Mouse (Mus musculus) hindbrain, embryonic 10.5 days (tissue): ENCODE data around the gene Scn5a. TPM values are rescaled to one million over a fixed set of nuclear protein-coding genes. Genes with fewer than 3 reads are reported as not detected.

Experiments
- DNase-seq: peaks from one replicate; pipeline ENCODE4 v3.0.0-alpha.2; 2017; ENCODE audit warnings: low spot score
- H3K27ac ChIP-seq: fragments of 300-500 bp; sonication (generic); 2 replicates; pipeline ENCODE4 v1.5.1; 2016; ENCODE audit warnings: mild to moderate bottlenecking, moderate library complexity
- H3K27me3 ChIP-seq: fragments of 300-500 bp; sonication (generic); 2 replicates; pipeline ENCODE4 v1.6.1; 2016; ENCODE audit warnings: mild to moderate bottlenecking; ENCODE audit not compliant: poor library complexity, insufficient read depth, severe bottlenecking
- H3K36me3 ChIP-seq: fragments of 300-500 bp; sonication (generic); 2 replicates; pipeline ENCODE4 v1.6.1; 2016; ENCODE audit warnings: mild to moderate bottlenecking, moderate library complexity
- H3K4me1 ChIP-seq: fragments of 300-500 bp; sonication (generic); replicated peaks from 2 replicates; pipeline ENCODE4 v1.6.1; 2016; ENCODE audit warnings: mild to moderate bottlenecking
- H3K4me3 ChIP-seq: fragments of 300-500 bp; sonication (generic); 2 replicates; pipeline ENCODE4 v1.5.1; 2016; ENCODE audit warnings: mild to moderate bottlenecking, moderate library complexity
- H3K9me3 ChIP-seq: fragments of 300-500 bp; sonication (generic); 2 replicates; pipeline ENCODE4 v1.6.1; 2016; ENCODE audit warnings: mild to moderate bottlenecking, moderate library complexity
- WGBS: fragments of 180-500 bp; shearing (Covaris S2); methylation state at CpG from one replicate; pipeline ENCODE4 v1.1.7; 2016; 5-methylcytosine and 5-hydroxymethylcytosine counted together
- polyA plus RNA-seq: library from polyadenylated mRNA; unstranded; fragments of >200 nt; fragmentation: Nextera tagmentation; extraction: Ambion mirVana; gene quantifications from 2 replicates; pipeline ENCODE4 v1.2.1, GENCODE M21; 2016

The Scn5a gene
- polyA plus RNA-seq, 1 experiment from 2014 or later, result 0.55 TPM

DNA sequence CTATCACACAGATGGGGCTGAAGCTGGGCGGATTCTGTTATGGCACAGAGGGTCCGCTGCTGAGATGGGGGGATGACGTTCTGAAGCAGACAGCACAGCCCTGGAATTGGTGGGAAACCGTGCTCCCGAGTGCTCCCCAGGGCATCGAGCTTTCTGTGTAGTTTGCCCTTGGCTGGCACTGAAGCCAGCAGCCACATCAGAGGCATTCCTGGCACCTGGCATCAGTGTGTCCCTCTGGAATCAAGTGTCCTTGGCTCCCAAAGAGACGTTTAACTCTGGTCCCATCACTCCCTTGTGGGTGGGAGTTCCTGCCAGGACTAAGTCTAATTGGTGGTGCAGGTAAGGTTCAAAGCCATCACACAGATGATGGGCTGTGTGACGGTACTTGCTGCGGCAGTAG, 82.5 kb downstream of the Scn5a start:
- DNase-seq, result no peak
- Histone ChIP-seq H3K36me3 (no peaks in the 10 kb centered on the region), H3K27me3 (no peaks in the 10 kb centered on the region), H3K27ac (no peak overlapping the region), H3K4me3 (no peak overlapping the region), H3K9me3 (no peaks in the 10 kb centered on the region), H3K4me1 (no peaks in the 10 kb centered on the region; the same call in 1 of the 2 replicates)
- 90% methylated on average over 9 of the region's 9 CpGs for WGBS

DNA sequence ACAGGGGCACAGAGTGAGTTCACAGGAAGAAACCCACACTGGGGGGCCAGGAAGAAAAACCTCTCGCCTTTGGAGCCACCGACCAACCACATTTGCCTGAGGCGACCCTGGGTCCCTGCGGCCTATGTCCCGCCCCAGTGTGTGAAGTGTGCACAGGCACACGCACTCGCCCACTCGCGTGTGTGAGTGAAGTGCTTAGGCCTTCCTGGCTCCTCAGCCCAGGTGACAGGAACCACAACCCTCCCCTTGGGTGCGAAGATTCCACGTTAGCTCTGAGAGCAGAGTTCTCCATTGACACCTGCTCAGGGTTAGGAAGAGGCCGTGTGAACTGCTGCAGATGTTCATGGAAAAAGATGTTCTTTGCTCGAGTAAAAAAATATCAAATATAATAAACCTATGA, 93.9 kb downstream of the Scn5a start:
- no peak for DNase-seq
- no peaks in the 10 kb centered on the region for H3K36me3 ChIP-seq
- no peak overlapping the region for H3K4me3 ChIP-seq
- 92% methylated on average over 13 of the region's 13 CpGs for WGBS
- no peaks in the 10 kb centered on the region for H3K9me3 ChIP-seq
- 0 out of 2 replicates have a peak, but pooled peaks cover 3% of the 10 kb centered on the region for H3K27me3 ChIP-seq
- H3K4me1 ChIP-seq, result peaks cover 16% of the 10 kb centered on the region
- no peak overlapping the region for H3K27ac ChIP-seq

DNA sequence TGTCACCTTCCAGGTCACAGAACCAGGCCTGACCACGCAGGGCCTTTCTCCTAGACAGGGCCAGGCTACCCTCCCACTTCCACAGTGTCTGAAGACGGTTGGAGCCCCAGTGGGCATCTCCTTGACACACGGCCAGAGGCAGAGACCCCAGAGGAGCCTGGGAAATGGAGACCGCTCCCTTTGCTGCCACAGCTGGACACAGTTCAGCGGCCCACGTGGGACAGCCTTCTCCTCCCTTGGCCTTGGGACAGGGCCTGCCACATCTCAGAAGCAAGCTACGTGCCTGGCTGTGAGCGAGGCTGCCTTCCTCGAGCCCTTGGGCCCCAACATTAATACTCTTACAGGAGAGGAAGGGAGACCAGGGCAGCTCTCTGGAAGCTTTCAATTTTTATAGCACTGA, 94.4 kb downstream of the Scn5a start:
- Histone ChIP-seq H3K4me1 (peaks cover 18% of the 10 kb centered on the region), H3K36me3 (no peaks in the 10 kb centered on the region), H3K4me3 (no peak overlapping the region), H3K27me3 (0 out of 2 replicates have a peak, but pooled peaks cover 3% of the 10 kb centered on the region), H3K9me3 (no peaks in the 10 kb centered on the region), H3K27ac (peak overlapping the region; percentile 8; the same call in 1 of the 2 replicates)
- DNase-seq, result no peak
- WGBS, result 66% methylated on average over 9 of the region's 9 CpGs

DNA sequence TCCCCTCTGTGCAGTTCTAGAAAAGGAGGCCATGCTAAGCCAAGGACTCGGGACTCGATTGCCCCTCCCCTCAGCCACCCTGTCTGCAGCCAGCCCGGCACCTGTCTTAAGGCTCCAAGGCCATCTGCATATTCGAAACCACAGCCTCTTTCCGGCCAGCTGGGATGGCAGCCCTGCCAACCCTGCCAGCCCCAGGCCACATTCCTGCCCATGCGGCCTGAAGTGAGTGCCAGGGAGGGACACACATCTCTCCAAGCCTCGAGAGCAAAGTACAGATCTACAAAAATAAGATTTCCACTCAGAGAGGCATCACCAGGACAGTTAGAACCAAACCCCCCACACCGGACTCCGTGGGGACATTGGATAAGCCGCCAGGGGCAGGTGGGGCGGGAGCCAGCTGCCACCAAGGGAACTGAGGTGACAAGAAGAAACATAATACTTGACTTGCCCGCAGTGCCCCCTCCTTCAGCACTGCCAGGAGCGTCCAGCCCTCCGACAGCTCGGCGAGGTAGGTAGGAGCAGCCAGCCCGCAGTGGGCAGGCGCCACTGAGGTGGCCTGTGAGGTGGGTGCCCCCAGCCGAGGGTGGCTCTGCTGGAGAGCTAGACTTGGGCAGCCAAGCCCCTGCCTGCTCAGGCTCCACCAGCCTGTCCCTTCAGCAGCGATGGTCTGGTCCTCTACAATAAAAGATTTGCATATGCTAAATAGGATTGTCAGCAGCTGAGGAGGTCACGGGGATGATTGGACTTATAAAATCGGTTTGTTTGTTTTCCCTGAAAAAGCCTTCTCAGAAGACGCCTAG, 95.1 kb downstream of the Scn5a start:
- 56% methylated on average over 23 of the region's 23 CpGs for WGBS
- Histone ChIP-seq H3K36me3 (no peaks in the 10 kb centered on the region), H3K9me3 (no peaks in the 10 kb centered on the region), H3K27ac (0 out of 2 replicates have a peak overlapping the region, but pooled peaks have one; percentile 8), H3K4me1 (peaks cover 25% of the 10 kb centered on the region), H3K4me3 (no peak overlapping the region), H3K27me3 (0 out of 2 replicates have a peak, but pooled peaks cover 3% of the 10 kb centered on the region)
- DNase-seq, result no peak

GRCm38 (mm10) chr9:119481612-119482011, 97.2 kb downstream of the Scn5a start:
- Histone ChIP-seq H3K27me3 (peaks cover 6% of the 10 kb centered on the region; the same call in 1 of the 2 replicates), H3K4me3 (no peak overlapping the region), H3K36me3 (no peaks in the 10 kb centered on the region), H3K9me3 (no peaks in the 10 kb centered on the region), H3K4me1 (peaks cover 39% of the 10 kb centered on the region), H3K27ac (no peak overlapping the region)
- 83% methylated on average over 4 of the region's 4 CpGs for WGBS
- no peak for DNase-seq

DNA sequence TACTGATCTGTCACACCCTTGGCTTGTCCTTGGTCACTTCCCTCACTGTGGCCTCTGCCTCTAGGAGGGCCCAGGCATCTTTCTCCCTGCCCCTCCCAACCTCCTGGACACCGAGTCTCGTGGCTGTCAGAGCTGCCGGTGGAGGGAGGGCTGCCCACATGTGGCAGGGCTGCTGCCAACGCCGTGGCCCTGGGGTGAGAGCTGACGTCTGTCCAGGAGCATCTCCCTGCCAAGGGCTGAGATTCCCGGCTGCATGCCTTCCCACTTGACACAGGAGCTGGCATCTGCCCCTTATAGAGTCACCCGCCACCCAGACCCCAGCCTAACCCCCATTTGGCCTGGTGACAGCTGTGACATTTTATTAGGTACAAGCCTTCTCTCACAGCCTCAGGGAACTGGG, 99.5 kb downstream of the Scn5a start:
- no peak for DNase-seq
- no peaks in the 10 kb centered on the region for H3K9me3 ChIP-seq
- WGBS, result 74% methylated on average over 8 of the region's 8 CpGs

GRCm38 (mm10) chr9:119478345-119478744, 100.5 kb downstream of the Scn5a start:
- Histone ChIP-seq H3K36me3 (no peaks in the 10 kb centered on the region), H3K27ac (no peak overlapping the region), H3K4me3 (no peak overlapping the region), H3K27me3 (peaks cover 5% of the 10 kb centered on the region; the same call in 1 of the 2 replicates), H3K9me3 (no peaks in the 10 kb centered on the region), H3K4me1 (peaks cover 48% of the 10 kb centered on the region)
- 86% methylated on average over 11 of the region's 11 CpGs for WGBS
- DNase-seq, result no peak

More for the DNA sequence above, 99.5 kb downstream of the Scn5a start:
- Histone ChIP-seq H3K4me1 (peaks cover 50% of the 10 kb centered on the region), H3K27ac (0 out of 2 replicates have a peak overlapping the region, but pooled peaks have one; percentile 12), H3K4me3 (no peak overlapping the region), H3K27me3 (peaks cover 5% of the 10 kb centered on the region; the same call in 1 of the 2 replicates), H3K36me3 (no peaks in the 10 kb centered on the region)

- Histone ChIP-seq H3K36me3 (no peaks in the 10 kb centered on the region), H3K27me3 (peaks cover 5% of the 10 kb centered on the region; the same call in 1 of the 2 replicates), H3K27ac (no peak overlapping the region), H3K4me1 (peaks cover 49% of the 10 kb centered on the region), H3K4me3 (no peak overlapping the region), H3K9me3 (no peaks in the 10 kb centered on the region)
- 68% methylated on average over 6 of the region's 6 CpGs for WGBS
- DNase-seq, result no peak
Observed at GRCm38 (mm10) chr9:119477754-119478153, 101.1 kb downstream of the Scn5a start.

- no peak overlapping the region for H3K4me3 ChIP-seq
- 56% methylated on average over 15 of the region's 15 CpGs for WGBS
- peaks cover 8% of the 10 kb centered on the region for H3K36me3 ChIP-seq
- H3K4me1 ChIP-seq, result peaks cover 53% of the 10 kb centered on the region
- no peaks in the 10 kb centered on the region for H3K9me3 ChIP-seq
- H3K27ac ChIP-seq, result peak overlapping the region; percentile 45; the same call in 1 of the 2 replicates
- DNase-seq, result peak; percentile 24
- H3K27me3 ChIP-seq, result peaks cover 5% of the 10 kb centered on the region; the same call in 1 of the 2 replicates
Observed at GRCm38 (mm10) chr9:119474717-119475611, 103.9 kb downstream of the Scn5a start.

DNA sequence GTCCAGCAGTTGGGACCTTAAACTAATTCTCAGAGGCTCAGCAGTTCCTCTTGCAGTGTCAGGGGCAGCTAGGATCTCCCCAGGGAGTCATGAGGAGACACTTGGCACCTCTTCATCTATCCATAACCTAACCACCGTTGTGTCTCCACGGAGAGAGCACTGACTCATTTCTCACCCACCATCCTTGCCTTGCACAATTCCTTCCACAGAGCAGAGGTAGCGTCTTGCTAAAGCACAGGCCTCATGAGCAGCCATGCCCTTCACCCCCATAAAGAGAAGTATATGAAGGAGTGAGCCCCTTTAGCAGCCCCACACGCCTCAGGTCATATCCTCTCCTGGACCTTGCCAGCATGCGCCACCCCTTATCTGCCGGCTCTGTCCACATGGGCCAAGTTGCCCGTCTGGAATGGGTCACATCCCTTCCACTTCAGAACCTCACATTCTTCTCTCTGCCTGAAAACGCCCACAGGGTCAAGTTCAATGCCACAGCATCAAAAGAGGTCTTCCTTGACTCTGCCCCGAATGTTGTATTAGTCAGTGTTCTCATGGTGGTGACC, 105.1 kb downstream of the Scn5a start:
- H3K27me3 ChIP-seq, result peaks cover 5% of the 10 kb centered on the region; the same call in 1 of the 2 replicates
- H3K4me1 ChIP-seq, result peaks cover 50% of the 10 kb centered on the region
- no peak overlapping the region for H3K27ac ChIP-seq
- H3K36me3 ChIP-seq, result peaks cover 20% of the 10 kb centered on the region
- WGBS, result 86% methylated on average over 9 of the region's 9 CpGs
- no peak overlapping the region for H3K4me3 ChIP-seq
- DNase-seq, result no peak
- H3K9me3 ChIP-seq, result no peaks in the 10 kb centered on the region

DNA sequence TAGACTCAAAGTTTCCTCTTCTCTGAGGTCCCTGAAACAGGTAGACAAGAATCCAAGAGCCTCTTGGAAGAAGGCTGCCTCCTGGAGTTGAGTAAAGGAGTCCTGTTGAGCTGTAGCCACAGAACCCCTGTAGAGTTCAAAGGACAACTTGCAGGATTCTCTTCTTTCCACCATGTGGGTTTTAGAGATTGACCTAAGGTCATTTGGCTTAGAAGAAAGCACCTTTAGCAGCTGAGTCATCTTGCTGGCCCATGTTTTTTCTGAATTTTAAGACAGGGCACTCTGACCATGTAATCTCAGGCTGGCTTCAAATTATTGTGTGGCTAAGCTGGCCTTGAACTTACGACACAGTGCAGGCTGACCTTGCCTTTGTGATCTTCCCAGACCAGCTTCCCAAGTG, 105.8 kb downstream of the Scn5a start:
- H3K4me1 ChIP-seq, result peaks cover 43% of the 10 kb centered on the region
- no peak for DNase-seq
- WGBS, result 94% methylated on average over 1 of the region's 1 CpGs
- peaks cover 27% of the 10 kb centered on the region for H3K36me3 ChIP-seq
- H3K4me3 ChIP-seq, result no peak overlapping the region
- H3K9me3 ChIP-seq, result no peaks in the 10 kb centered on the region
- H3K27me3 ChIP-seq, result peaks cover 2% of the 10 kb centered on the region; the same call in 1 of the 2 replicates
- no peak overlapping the region for H3K27ac ChIP-seq

DNA sequence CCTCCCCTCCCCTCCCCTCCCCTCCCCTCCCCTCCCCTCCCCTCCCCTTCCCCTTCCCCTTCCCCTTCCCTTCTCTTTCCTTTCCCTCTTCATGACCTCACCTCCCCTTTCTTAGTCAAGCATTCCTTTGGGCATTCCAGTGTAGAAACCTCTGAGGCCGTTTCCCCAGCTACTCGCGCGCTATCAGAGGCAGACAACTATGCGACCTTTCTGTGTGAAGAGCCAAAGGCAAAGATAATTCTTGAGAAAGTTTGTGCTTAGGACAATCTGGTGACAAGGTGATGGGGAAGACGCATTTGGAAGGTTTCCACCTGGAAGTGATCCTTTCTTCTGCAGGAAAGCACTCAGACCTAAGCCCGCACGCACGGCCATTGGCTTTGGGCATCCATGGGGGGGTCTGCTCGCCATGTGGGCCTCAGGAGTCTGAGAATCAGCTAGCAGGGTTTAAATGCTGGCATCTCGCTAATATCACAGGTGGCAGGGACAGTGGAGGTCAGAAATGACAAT, 106.4 kb downstream of the Scn5a start:
- Histone ChIP-seq H3K36me3 (peaks cover 33% of the 10 kb centered on the region), H3K27me3 (peaks cover 2% of the 10 kb centered on the region; the same call in 1 of the 2 replicates), H3K9me3 (no peaks in the 10 kb centered on the region), H3K4me3 (no peak overlapping the region), H3K4me1 (peaks cover 39% of the 10 kb centered on the region), H3K27ac (no peak overlapping the region)
- DNase-seq, result no peak
- WGBS, result 76% methylated on average over 11 of the region's 11 CpGs
